Mouse (Mus musculus) erythroblast, adult 5-6 weeks (primary cell): ENCODE data around the gene Ankrd34b. TPM values are rescaled to one million over a fixed set of nuclear protein-coding genes. Genes with fewer than 3 reads are reported as not detected.

Experiments
- ATAC-seq: replicated peaks from 2 replicates; pipeline ENCODE4 v1.8.0; 2016; ENCODE audit warnings: moderate number of reproducible peaks, mild to moderate bottlenecking, moderate TSS enrichment, inconsistent platforms; ENCODE audit not compliant: poor library complexity, low FRiP score, severe bottlenecking
- total RNA-seq, 2 experiments: library from RNA; stranded (forward) in 1 of 2; stranded (reverse) in 1 of 2; fragments of 150-400 nt in 1 of 2; fragments of 200-764, 138-1000 nt in 1 of 2; gene quantifications; 2 replicates each; pipeline versions ENCODE4 v1.2.3 to v1.2.4; 2015 to 2017; ENCODE audit warnings: low replicate concordance in 2 of 2

Ankrd34b gene
- total RNA-seq (2015; ENCODE audit: low replicate concordance) (not detected in 2 replicates), total RNA-seq (2017; ENCODE audit: low replicate concordance) (not detected in 2 replicates)

DNA sequence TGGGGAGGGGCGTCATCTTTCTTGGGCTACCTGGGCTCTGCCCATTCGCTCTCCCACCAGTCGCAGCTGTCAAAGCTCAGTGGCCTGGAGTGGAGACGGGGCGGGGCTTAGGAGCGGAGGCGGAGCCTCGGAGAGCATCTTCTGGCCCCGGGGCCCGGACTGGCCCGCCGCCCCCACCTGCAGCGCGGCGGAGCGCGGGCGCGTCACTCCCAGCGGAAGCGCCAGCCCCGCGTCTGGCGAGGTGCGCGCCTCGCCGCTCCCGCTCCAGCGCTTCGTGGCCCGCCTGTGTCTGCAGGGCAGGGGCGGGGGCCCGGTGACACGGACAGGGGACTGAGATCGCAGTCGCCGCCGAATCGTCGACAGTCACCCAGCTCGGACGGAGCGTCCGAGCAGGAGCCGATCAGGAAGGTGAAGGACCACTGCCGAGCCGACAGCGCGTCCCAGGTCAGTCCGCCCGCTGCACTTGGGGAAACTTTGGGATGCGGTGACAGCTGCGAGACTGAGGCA lies at the start of gene Ankrd34b:
Gene Ankrd34b, plus strand, starts transcription at position 139 of the 507 bp plus-strand sequence.
- no peak; the same call in 1 of the 2 replicates for ATAC-seq

- no peak for ATAC-seq
Measured at GRCm38 (mm10) chr13:92387367-92387766, 38.3 kb upstream of the Ankrd34b start.

DNA sequence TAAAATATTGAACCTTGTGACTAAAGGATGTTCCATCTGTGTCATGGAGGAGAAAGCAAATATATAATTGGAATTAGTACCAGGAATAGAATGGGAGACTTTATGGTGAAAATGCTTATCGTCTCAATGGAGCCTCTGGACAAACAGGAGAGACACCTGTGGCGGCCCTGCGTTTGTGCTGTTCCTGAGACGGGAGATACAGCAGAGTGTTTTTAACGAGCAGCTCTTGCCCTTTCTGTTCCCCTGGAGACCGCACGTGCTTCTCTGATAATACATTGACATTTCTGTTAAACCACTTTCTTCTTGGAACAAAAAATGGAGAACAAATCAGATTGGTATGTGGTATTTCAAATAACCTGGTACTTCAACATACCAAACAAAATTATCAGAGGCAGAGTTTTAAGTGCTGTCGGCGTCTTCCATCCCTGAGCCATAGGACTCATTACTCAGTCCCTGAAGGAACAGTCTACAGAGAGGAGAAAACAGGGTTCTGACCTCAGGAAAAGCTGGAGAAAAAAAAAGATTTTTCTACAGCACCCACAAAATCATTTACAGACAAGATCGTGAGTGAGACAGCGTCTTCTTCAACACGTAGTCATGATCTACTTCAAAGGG lies 32.5 kb upstream of the Ankrd34b start:
- no peak for ATAC-seq

GRCm38 (mm10) chr13:92398491-92399384 lies 27.0 kb upstream of the Ankrd34b start:
- ATAC-seq = no peak

DNA sequence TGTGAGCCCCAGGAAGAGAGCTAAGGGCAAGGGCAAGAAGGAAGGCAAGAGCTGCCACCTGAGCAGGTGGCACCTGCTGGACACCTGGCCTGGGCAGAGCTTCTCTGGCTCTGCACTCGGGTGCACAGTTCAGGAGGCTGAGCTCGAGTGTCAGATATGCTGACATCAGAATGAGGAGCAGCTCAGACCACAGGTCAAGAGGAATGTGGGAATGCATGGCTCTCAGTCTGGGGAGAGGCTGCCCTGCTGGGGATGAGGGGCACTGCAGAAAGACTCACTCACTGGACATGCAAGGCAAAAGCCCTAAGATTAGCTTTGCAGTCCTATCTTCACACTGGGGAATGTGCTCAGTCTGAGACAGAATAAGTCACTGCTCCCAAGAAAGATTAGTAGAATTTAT lies 23.6 kb upstream of the Ankrd34b start:
- ATAC-seq = no peak

- no peak for ATAC-seq
Measured at GRCm38 (mm10) chr13:92403496-92403895, 22.2 kb upstream of the Ankrd34b start.

DNA sequence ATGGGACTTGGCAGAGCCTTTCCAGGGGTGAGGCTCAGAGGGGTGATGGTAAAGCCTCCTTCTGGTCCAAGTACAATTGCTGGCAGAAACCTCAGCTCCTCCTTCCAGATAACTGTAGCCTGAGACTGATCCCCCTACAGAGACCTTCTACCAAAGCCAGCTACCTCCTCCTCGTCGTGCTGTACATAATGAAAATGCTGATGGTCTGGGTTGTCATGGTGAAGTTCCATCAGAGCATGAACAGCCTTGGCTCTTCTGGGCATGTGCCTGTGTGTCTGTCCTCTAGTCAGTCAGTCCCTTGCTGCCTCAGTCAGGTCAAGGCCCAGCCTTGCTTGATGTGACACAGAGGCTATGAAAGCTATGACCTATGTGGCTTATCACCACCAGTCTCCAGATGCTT lies 15.2 kb upstream of the Ankrd34b start:
- ATAC-seq = no peak

DNA sequence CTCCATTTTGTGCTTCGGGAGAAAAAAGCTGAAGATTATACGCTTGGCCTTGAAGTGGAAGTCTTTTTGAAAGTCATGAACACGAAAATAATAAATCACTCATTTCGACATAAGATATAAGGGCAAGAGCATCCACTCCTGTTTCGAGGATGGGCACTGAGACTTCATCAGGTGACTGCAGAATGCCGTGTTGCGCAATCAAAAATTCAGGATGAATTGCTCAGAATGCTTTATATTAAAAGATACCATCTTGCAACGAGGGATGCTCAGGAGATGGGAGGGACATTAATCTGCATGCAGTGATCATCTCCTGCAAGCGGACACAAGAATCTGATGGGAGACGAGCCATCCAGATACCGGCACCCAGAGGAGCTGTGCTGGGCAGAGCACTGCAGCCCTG lies 6.1 kb upstream of the Ankrd34b start:
- ATAC-seq = no peak

DNA sequence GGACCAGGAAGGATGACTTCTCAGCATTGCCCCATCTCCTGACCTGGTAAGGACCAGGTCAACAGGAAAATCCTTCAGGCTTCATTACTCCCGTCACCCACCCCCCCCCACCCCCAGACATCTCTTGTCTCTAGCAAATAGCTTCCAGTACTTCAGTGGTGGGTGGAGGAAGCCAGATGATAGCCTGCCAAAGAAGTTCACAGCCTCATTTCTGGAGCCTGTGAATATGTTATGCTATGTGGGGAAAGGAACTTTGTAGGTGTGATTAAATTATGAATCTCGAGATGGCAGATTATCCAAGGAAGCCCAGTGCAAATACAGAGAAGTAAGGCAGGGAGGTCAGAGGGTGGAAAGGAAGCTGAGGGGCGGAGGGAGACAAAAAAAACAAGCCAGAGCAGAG lies 2.0 kb upstream of the Ankrd34b start:
- no peak for ATAC-seq

- ATAC-seq = no peak
Measured at GRCm38 (mm10) chr13:92426294-92427051, 777 bp downstream of the Ankrd34b start.

GRCm38 (mm10) chr13:92427351-92427855 lies 1.7 kb downstream of the Ankrd34b start:
- no peak for ATAC-seq

DNA sequence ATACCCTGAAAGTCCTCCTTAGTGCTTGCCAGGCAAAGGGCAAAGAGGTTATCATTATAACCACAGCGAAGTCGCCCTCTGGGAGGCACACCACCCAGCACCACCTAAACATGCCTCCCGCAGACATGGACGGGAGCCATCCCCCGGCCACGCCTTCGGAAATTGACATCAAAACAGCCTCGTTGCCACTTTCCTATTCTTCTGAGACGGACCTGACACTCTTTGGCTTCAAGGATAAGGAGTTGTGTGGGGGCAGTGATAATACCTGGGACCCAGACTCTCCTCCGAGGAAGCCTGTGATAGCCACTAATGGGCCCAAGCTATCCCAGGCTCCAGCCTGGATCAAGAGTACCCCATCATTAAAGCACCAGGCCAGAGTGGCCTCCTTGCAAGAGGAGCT lies 13.0 kb downstream of the Ankrd34b start:
- ATAC-seq = no peak

GRCm38 (mm10) chr13:92440286-92440685 lies 14.6 kb downstream of the Ankrd34b start:
- no peak for ATAC-seq

DNA sequence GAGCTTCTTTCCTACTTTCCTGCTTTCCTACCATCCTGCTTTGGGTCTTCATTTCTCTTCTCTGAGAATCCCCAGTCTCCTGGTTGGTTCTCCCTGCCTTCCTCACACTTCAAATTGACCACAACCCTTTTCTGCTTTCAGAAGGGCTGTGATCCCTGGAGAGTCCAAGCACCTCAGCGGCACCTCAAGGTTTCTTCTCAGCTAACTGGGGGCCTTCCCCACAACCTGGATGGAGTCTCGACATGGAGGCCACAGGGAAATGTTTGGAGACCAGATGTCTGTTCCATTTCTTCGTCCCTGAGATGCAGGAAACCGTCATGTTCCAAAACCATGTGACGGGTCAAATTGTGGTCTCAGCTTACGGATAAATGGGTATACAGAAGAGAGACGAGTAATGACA lies 21.2 kb downstream of the Ankrd34b start:
- no peak for ATAC-seq

DNA sequence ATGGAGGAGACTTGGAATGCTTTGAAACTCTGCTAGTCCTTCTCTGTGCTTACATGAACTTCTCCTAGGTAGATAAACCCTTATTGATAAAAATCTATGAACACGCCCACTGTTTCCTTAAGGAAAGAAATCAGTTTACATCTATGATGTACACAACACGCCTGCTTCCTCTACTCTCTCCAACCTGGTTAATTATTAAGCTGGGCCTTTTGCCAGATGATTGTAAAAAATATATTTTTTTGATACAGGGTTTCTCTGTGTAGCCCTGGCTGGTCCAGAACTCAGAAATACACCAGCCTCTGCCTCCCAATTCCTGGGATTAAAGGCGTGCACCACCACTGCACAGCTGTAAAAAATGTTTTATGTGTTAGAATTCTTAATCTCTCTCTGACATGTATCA lies 39.0 kb downstream of the Ankrd34b start:
- no peak for ATAC-seq

DNA sequence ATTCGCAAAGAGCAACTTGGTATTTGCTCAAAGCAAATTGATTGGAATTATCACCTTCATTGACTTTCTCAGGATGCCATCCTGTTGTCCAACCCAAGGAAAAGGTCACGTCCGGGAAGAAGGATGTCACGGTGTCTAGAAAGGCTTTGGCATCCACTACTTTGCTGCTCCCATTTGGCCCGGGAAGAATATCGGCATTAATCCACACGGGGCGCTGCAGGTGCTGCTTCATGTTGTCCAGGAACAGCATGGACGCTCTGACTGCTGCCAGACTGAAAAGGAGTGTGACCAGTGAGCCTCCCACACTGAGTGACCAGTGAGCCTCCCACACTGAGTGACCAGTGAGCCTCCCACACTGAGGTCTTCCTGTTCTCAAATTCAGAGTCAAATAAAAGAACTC lies 42.2 kb downstream of the Ankrd34b start:
- no peak for ATAC-seq

DNA sequence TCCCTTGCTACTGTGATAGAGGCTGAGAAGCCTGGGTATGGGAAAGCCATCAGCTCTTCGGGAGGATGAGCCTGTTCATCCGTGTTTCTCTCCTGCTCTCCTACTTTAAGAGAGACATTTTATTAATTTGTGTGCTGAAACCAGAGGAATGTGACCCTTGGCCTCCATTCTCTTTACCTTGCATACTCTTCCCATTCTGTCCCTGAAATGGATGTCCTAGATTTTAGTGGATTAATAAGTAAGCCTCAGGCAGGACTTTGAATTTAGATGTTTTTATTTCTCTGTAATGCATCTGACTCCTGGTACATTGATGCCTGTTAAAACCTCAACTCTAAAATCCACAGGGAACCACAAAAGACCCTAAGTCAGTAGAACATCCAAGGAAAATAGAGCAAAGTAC lies 43.7 kb downstream of the Ankrd34b start:
- ATAC-seq = no peak

DNA sequence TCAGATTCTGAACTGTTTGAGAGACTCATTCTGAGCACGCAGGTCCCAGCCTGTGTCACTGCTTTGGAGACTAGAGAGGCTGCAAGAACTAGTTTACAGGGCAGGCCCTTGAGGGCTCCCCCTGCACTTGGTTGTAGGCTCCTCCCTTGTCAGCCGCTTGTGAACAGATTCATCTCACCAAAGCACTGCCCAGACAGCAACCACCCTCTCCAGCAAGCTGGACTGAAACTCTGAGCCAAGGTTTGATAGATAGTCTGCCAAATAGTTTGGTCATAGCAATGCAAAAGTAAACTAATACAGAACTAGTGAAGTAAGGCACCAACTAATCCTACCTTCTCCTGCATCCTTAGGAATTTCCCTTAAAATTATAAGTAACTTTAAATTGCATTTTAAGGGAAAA lies 44.5 kb downstream of the Ankrd34b start:
- ATAC-seq = no peak

DNA sequence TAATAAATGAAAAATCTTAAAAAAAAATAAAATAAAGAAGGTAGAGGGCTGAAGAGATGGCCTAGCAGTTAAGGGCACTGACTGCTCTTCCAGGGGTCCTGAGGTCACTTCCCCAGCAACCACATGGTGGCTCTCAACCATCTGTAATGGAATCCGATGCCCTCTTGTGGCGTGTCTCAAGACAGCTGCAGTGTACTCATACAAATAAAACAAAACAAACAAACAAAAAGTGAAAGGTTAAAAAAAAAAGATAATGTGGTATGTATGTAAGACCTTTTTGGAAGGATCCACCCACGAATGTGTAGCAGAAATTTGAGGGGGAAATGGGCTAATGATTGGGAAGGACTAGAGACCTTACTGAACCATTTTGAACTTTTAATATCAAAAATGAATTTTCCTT lies 57.7 kb downstream of the Ankrd34b start:
- ATAC-seq = no peak

DNA sequence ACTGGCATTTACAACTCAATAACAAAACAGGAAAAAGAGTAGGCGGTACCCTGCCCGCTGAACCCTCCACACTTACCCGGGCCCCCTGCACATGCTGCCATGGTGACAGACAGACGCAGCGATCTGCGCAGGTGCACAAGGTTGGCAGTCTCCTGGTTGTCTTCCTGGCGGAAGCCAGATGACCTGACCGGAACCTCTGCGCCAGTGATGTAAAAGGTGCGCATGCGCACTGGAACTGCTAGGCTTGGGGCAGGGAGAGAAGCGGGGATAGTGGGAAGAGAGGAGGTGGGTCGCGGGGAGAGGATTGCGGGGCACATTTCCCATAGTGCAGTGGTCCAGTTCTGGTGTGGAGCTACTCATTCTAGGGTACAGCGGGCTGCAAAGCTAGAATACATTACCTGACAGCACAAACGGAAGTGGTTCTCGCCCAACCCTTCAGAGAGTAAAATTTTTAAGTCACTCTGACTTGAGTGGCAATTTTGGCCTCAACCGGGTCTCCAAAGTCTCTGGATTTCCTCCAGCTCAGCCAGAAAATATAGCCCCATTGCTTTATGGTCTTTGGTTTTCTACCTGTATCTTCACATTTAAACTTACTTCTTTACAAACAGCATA lies 58.3 kb downstream of the Ankrd34b start, which contains the start of gene Fam151b:
Gene Fam151b, minus strand, starts transcription at position 164 of the 612 bp plus-strand sequence.
- ATAC-seq = peak; percentile 99
